Mouse (Mus musculus): ENCODE data around the gene Olfr1321. TPM values are rescaled to one million over a fixed set of nuclear protein-coding genes. Genes with fewer than 3 reads are reported as not detected.

The Olfr1321 gene
- not detected in 2 replicates for polyA plus RNA-seq (2012; rRNA removed)

DNA sequence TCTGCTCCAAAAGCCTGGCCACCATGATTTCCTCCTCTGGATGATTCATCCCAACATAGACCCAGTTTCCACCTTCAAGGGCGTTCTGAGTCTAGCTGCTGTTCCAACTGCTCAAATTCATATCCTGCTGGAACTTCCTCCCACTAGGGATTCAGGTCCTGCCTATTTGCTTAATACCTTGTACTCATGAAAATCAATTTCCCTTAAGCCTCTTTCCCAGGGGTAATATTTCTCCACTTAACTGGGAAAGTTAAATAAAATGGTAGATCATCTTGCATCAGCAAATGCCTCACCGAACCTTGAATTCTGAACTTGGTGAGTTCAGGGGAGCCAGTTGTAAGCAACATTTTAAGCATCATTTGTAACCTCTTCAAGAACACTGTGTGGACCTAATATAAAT, at the start of gene Olfr1321:
Gene Olfr1321, minus strand, starts transcription at position 101 of the 400 bp plus-strand sequence.
- Histone ChIP-seq H3K36me3 (ENCODE audit: control insufficient read depth, insufficient read depth, low read length) (no peaks in the 10 kb centered on the region), H3K4me3 (ENCODE audit: extremely low read depth, insufficient read depth, insufficient read length) (no peak within 1 kb of the TSS), H3K27ac (ENCODE audit: insufficient read depth, low read length) (no peak within 1 kb of the TSS), H3K4me1 (ENCODE audit: control insufficient read depth, insufficient read depth, insufficient read length) (no peaks in the 10 kb centered on the region), H3K27me3 (ENCODE audit: control insufficient read depth, insufficient read depth, low read length) (no peaks in the 10 kb centered on the region)
- TF ChIP-seq CTCF (IDR thresholded peaks at IDR 0.05; ENCODE audit: extremely low read depth, insufficient read depth, insufficient read length, insufficient replicate concordance) (no peak), POLR2A (IDR thresholded peaks at IDR 0.05; ENCODE audit: low read depth, low read length) (no peak)
- no peak for DNase-seq (ENCODE audit: low read depth in 1 of 2, low spot score in 2 of 2)
- 70% methylated on average over 2 of the region's 2 CpGs for WGBS

DNA sequence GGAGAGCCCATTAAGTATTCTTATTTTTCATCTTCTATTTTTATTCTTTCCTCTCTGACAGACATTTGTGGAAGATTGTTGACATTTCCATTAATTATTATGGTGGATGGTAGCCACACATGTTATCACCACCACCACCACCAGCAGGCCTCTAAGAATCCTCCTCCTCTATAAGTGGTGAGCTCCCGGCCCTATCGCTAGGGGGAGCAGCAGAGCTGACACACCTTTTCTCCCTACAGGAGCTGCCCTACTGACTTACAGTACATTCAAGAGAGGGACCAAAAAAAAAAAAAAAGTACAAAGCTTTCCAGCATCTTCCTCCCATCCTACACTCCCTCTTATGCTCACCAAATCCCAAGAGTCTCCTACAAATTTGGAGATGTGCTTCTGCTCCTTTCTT, 36.0 kb upstream of the Olfr1321 start:
- no peak for TF ChIP-seq CTCF (IDR thresholded peaks at IDR 0.05; ENCODE audit: extremely low read depth, insufficient read depth, insufficient read length, insufficient replicate concordance)
- TF ChIP-seq POLR2A (IDR thresholded peaks at IDR 0.05; ENCODE audit: low read depth, low read length): no peak
- H3K36me3 ChIP-seq (ENCODE audit: control insufficient read depth, insufficient read depth, low read length): no peaks in the 10 kb centered on the region
- H3K4me3 ChIP-seq (ENCODE audit: extremely low read depth, insufficient read depth, insufficient read length): no peak overlapping the region
- no peak overlapping the region for H3K27ac ChIP-seq (ENCODE audit: insufficient read depth, low read length)
- no peaks in the 10 kb centered on the region for H3K4me1 ChIP-seq (ENCODE audit: control insufficient read depth, insufficient read depth, insufficient read length)
- no peak for DNase-seq (ENCODE audit: low read depth in 1 of 2, low spot score in 2 of 2)
- 18% methylated on average over 2 of the region's 2 CpGs for WGBS
- no peaks in the 10 kb centered on the region for H3K27me3 ChIP-seq (ENCODE audit: control insufficient read depth, insufficient read depth, low read length)

DNA sequence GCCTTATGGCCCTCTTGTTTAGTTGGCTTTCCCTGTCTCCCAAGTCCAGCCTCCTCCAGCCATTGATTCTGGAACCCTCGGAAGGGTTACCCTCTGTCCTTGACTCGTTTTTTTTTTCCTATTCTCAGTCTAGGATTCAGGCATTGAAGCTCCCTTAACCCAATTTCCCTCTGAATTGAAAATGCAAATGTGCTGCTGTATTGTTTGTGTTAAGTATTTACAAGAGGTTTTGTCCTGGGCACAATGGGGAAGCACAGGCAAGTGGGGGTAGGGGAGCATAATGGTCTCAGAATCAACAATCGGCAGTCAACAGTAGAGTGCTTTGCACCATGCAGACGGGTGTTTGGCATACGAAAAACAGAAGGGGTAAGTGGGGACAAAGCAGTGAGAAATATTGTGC, 10.3 kb upstream of the Olfr1321 start:
- Histone ChIP-seq H3K27me3 (ENCODE audit: control insufficient read depth, insufficient read depth, low read length) (no peaks in the 10 kb centered on the region), H3K4me1 (ENCODE audit: control insufficient read depth, insufficient read depth, insufficient read length) (no peaks in the 10 kb centered on the region), H3K27ac (ENCODE audit: insufficient read depth, low read length) (no peak overlapping the region), H3K4me3 (ENCODE audit: extremely low read depth, insufficient read depth, insufficient read length) (no peak overlapping the region), H3K36me3 (ENCODE audit: control insufficient read depth, insufficient read depth, low read length) (no peaks in the 10 kb centered on the region)
- no peak for DNase-seq (ENCODE audit: low read depth in 1 of 2, low spot score in 2 of 2)
- WGBS: 63% methylated on average over 5 of the region's 5 CpGs
- TF ChIP-seq POLR2A (IDR thresholded peaks at IDR 0.05; ENCODE audit: low read depth, low read length) (no peak), CTCF (IDR thresholded peaks at IDR 0.05; ENCODE audit: extremely low read depth, insufficient read depth, insufficient read length, insufficient replicate concordance) (no peak)

Other genes with a start within 250 kb of the Olfr1321 start
- not detected in 2 replicates for gene Olfr1320, start 62.7 kb downstream of the Olfr1321 start, polyA plus RNA-seq (2012; rRNA removed)
- gene Igsf1, start 62.7 kb upstream of the Olfr1321 start, polyA plus RNA-seq (2012; rRNA removed): not detected in 2 replicates
- not detected in 2 replicates for gene Olfr1322, start 156.4 kb upstream of the Olfr1321 start, polyA plus RNA-seq (2012; rRNA removed)